Mouse (Mus musculus) mouse embryonic stem cell (cell line): Measurements from ENCODE around the gene Klk1b21.
"Not testable (repeated sequence)": the region's sequence is repeated elsewhere in the genome, so short reads cannot be mapped to it uniquely, and the experiment has no call there.

ENCODE experiments used
- in situ Hi-C, 2 experiments: fragments of 300-500 bp; cut with MboI; formaldehyde crosslinking; loops; 1 replicate in 1 of 2; 3 replicates in 1 of 2; pipeline ENCODE4 v1.14.3; 2019 to 2020; ENCODE audit warnings: low sequenced_read_pairs in 2 of 2, low pct_unique_long_range_greater_than_20kb in 1 of 2, mixed read lengths in 1 of 2; ENCODE audit not compliant: unreplicated experiment in 1 of 2

Gene Klk1b21

GRCm38 (mm10) chr7:44102028-44102427 is at the start of gene Klk1b21:
Klk1b21 (plus strand) TSS chr7:44102328.
- in situ Hi-C loops = not testable (repeated sequence)

- in situ Hi-C loops = no loop called here
Measured at GRCm38 (mm10) chr7:44072117-44072516, 30.0 kb upstream of the Klk1b21 start.

GRCm38 (mm10) chr7:44077703-44078102 is 24.4 kb upstream of the Klk1b21 start:
- in situ Hi-C loops = no loop called here

- in situ Hi-C loops = loop anchor here in 1 of 2 experiments (5.0 to 10.0 kb wide), 2 partner anchors 49 to 131 kb away; partner anchors contain the start of gene Klk1b1
Measured at GRCm38 (mm10) chr7:44096111-44096510, 6.0 kb upstream of the Klk1b21 start.

- in situ Hi-C loops = no loop called here
Measured at GRCm38 (mm10) chr7:44112373-44112772, 10.2 kb downstream of the Klk1b21 start, which contains the start of gene Klk1b22. Klk1b22 (plus strand) TSS chr7:44112673.

- in situ Hi-C loops = loop anchor here in 1 of 2 experiments (5.0 kb wide), 1 partner anchor 74 kb away; the partner anchor contains the start of gene Klk1b3
Measured at GRCm38 (mm10) chr7:44123445-44123844, 21.3 kb downstream of the Klk1b21 start.

- in situ Hi-C loops = no loop called here
Measured at GRCm38 (mm10) chr7:44136467-44136866, 34.3 kb downstream of the Klk1b21 start, which contains the start of gene Klk1b16. Klk1b16 (plus strand) TSS chr7:44136767.
